Mouse (Mus musculus) adipocyte (in vitro differentiated cells): ENCODE data around the gene Siae.

ENCODE experiments used
- DNase-seq: peaks from one replicate; pipeline ENCODE4 v3.0.0-alpha.2; 2016; ENCODE audit warnings: low spot score

Gene Siae

DNA sequence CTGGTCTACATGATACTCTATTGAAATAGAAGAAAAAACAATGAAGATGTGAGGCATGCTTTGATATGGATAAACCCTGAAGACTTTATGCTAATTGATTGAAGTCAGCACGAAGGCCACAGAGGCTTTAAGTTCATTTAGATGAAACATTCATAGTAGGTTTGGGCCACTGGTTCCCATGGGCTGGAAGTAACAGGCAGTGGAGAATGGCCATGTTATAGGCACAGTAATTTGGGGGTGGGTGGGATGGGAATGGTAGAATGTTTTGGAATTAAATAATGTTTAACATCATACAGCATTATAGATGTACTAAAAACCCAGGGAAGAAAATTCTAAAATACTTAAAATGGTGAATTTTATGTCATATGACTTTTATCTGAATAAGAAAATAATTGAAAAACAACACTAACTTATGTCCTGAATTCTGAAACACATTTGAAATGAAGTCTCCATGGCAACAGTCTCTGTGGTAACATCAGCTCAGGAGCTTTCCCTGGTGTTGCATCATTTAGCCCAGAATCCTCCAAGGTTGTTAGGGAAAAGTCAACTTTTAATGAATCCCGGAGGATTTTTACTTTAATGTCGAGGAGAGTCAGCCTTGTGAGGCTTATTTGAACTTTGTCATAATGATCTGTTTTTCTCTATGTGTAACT is 131.9 kb downstream of the Siae start:
- peak; percentile 51 for DNase-seq

DNA sequence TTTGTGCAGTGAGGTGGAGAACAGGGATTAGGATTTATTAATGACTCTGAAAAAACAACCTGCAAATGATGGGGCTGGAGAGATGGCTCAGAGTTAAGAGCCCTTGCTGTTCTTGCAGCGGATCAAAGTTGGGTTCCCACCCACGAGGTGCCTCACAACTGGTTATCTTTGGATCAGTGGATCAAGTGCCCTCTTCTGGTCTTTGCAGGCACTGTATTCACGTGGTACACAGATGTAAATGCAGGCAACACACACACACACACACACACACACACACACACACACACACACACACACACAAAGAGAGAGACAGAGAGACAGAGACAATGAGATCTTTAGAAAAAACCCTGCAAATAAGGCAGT is 132.4 kb downstream of the Siae start:
- no peak for DNase-seq

DNA sequence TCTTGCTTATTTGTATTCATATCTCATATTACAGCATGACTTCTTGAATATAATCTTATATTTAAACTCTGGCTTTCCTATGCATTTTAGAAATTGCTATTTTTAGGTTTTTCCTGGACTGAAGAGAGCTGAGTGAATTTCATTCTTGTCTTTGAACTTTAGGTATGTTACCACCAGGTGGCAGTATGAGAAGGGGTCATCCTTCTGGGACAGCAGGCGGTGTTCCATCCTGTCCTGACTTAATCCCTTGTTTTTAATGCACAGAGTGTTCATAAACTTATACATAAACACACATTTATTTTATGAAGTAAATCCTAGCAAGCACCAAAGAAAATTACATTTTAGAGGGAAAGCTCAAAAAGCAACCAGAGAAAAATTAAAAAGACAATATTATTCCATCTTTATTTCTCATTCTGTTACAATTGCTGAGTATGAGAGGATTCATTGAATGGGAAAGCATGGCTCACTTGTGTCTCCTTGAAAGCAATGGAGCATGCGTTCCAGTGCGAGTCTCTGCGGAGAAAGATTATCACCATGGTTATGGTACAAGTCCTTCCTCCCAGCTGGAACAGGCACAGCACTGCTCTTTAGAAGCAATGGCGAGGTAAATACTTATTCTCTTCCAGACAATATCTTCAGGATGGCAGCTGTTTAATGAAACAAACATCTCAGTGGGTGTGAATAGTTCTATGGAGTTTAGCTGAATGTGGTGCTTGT is 134.6 kb downstream of the Siae start:
- DNase-seq, result peak; percentile 72
